Mouse (Mus musculus) limb, embryonic 15.5 days (tissue): ENCODE measurements around the gene Haspin. TPM values are rescaled to one million over a fixed set of nuclear protein-coding genes. Genes with fewer than 3 reads are reported as not detected.
A peak's percentile ranks its signal among the peaks of the same experiment; 100 is the strongest.
"Not testable (repeated sequence)": the region's sequence is repeated elsewhere in the genome, so short reads cannot be mapped to it uniquely, and the experiment has no call there.

Source experiments
- ATAC-seq: fragments of 200-750 bp; cut with Nextera tagmentation; 2 replicates; pipeline ENCODE4 v1.8.0; 2017; ENCODE audit warnings: low read depth, moderate TSS enrichment; ENCODE audit not compliant: insufficient number of reproducible peaks, low FRiP score, low TSS enrichment
- H3K27ac ChIP-seq: fragments of 300-500 bp; sonication (generic); 2 replicates; pipeline ENCODE4 v1.5.1; 2015; ENCODE audit warnings: moderate library complexity, mild to moderate bottlenecking, inconsistent platforms
- H3K27me3 ChIP-seq: fragments of 300-500 bp; sonication (generic); 2 replicates; pipeline ENCODE4 v1.6.1; 2015; ENCODE audit warnings: inconsistent platforms
- H3K36me3 ChIP-seq: fragments of 300-500 bp; sonication (generic); 2 replicates; pipeline ENCODE4 v1.6.1; 2015; ENCODE audit warnings: inconsistent platforms
- H3K4me1 ChIP-seq: fragments of 300-500 bp; sonication (generic); 2 replicates; pipeline ENCODE4 v1.6.1; 2015; ENCODE audit warnings: inconsistent platforms
- H3K4me2 ChIP-seq: fragments of 300-500 bp; sonication (generic); 2 replicates; pipeline ENCODE4 v1.6.1; 2015; ENCODE audit warnings: mild to moderate bottlenecking, inconsistent platforms
- H3K4me3 ChIP-seq: fragments of 300-500 bp; sonication (generic); 2 replicates; pipeline ENCODE4 v1.5.1; 2015; ENCODE audit warnings: mild to moderate bottlenecking, inconsistent platforms
- H3K9ac ChIP-seq: fragments of 300-500 bp; sonication (generic); 2 replicates; pipeline ENCODE4 v1.6.1; 2015; ENCODE audit warnings: inconsistent platforms
- H3K9me3 ChIP-seq: fragments of 300-500 bp; sonication (generic); 2 replicates; pipeline ENCODE4 v1.6.1; 2016; ENCODE audit warnings: inconsistent platforms
- WGBS: fragments of 180-500 bp; shearing (Covaris S2); methylation state at CpG from one replicate; pipeline ENCODE4 v1.1.7; 2015; 5-methylcytosine and 5-hydroxymethylcytosine counted together
- polyA plus RNA-seq: library from polyadenylated mRNA; unstranded; fragments of >200 nt; fragmentation: Nextera tagmentation; extraction: Ambion mirVana; gene quantifications from 2 replicates; pipeline ENCODE4 v1.2.1, GENCODE M21; 2015

Haspin gene
- polyA plus RNA-seq, 1 experiment from 2014 or later, result 11.0 TPM

- Histone ChIP-seq H3K9me3 (no peaks in the 10 kb centered on the region), H3K4me3 (peak overlapping the region; percentile 66), H3K4me2 (peak overlapping the region; percentile 85), H3K27ac (no peak overlapping the region), H3K9ac (no peak overlapping the region), H3K4me1 (peaks cover 31% of the 10 kb centered on the region), H3K27me3 (no peaks in the 10 kb centered on the region), H3K36me3 (0 out of 2 replicates have a peak, but pooled peaks cover 6% of the 10 kb centered on the region)
- 76% methylated on average over 6 of the region's 6 CpGs for WGBS
- ATAC-seq, result no peak
These were observed 1.5 kb downstream of the Haspin start for GRCm38 (mm10) chr11:73136587-73136986.

GRCm38 (mm10) chr11:73134222-73134621 is 3.9 kb downstream of the Haspin start:
- no peak overlapping the region for H3K27ac ChIP-seq
- H3K9ac ChIP-seq, result no peak overlapping the region
- no peak for ATAC-seq
- WGBS, result 44% methylated on average over 5 of the region's 5 CpGs
- H3K36me3 ChIP-seq, result 0 out of 2 replicates have a peak, but pooled peaks cover 13% of the 10 kb centered on the region
- H3K27me3 ChIP-seq, result no peaks in the 10 kb centered on the region
- H3K4me1 ChIP-seq, result peaks cover 31% of the 10 kb centered on the region
- no peak overlapping the region; the same call in 1 of the 2 replicates for H3K4me2 ChIP-seq
- H3K9me3 ChIP-seq, result no peaks in the 10 kb centered on the region
- H3K4me3 ChIP-seq, result no peak overlapping the region

GRCm38 (mm10) chr11:73132999-73133398 is 5.1 kb downstream of the Haspin start:
- H3K27ac ChIP-seq, result no peak overlapping the region
- H3K36me3 ChIP-seq, result 0 out of 2 replicates have a peak, but pooled peaks cover 13% of the 10 kb centered on the region
- WGBS, result 91% methylated on average over 6 of the region's 6 CpGs
- peaks cover 31% of the 10 kb centered on the region for H3K4me1 ChIP-seq
- no peak overlapping the region for H3K4me3 ChIP-seq
- H3K9ac ChIP-seq, result no peak overlapping the region
- H3K27me3 ChIP-seq, result no peaks in the 10 kb centered on the region
- H3K9me3 ChIP-seq, result no peaks in the 10 kb centered on the region
- no peak for ATAC-seq
- H3K4me2 ChIP-seq, result no peak overlapping the region

GRCm38 (mm10) chr11:73131020-73131419 is 7.1 kb downstream of the Haspin start:
- Histone ChIP-seq H3K9me3 (no peaks in the 10 kb centered on the region), H3K4me1 (peaks cover 13% of the 10 kb centered on the region), H3K4me2 (no peak overlapping the region), H3K36me3 (0 out of 2 replicates have a peak, but pooled peaks cover 13% of the 10 kb centered on the region), H3K9ac (no peak overlapping the region), H3K27me3 (no peaks in the 10 kb centered on the region), H3K4me3 (no peak overlapping the region), H3K27ac (no peak overlapping the region)
- 68% methylated on average over 7 of the region's 7 CpGs for WGBS
- no peak for ATAC-seq

- 95% methylated on average over 6 of the region's 6 CpGs for WGBS
- 0 out of 2 replicates have a peak, but pooled peaks cover 6% of the 10 kb centered on the region for H3K36me3 ChIP-seq
- no peak for ATAC-seq
These were observed 11.6 kb downstream of the Haspin start for GRCm38 (mm10) chr11:73126495-73126894.

GRCm38 (mm10) chr11:73111414-73111813 is 26.7 kb downstream of the Haspin start:
- H3K4me1 ChIP-seq, result no peaks in the 10 kb centered on the region
- no peak overlapping the region for H3K4me2 ChIP-seq
- no peak for ATAC-seq
- 55% methylated on average over 6 of the region's 6 CpGs for WGBS
- H3K4me3 ChIP-seq, result no peak overlapping the region
- no peaks in the 10 kb centered on the region for H3K9me3 ChIP-seq
- no peak overlapping the region for H3K27ac ChIP-seq
- no peaks in the 10 kb centered on the region for H3K36me3 ChIP-seq
- H3K27me3 ChIP-seq, result no peaks in the 10 kb centered on the region
- no peak overlapping the region for H3K9ac ChIP-seq

More at GRCm38 (mm10) chr11:73126495-73126894, 11.6 kb downstream of the Haspin start:
- H3K27me3 ChIP-seq, result no peaks in the 10 kb centered on the region
- no peaks in the 10 kb centered on the region for H3K9me3 ChIP-seq
- H3K4me2 ChIP-seq, result no peak overlapping the region
- H3K27ac ChIP-seq, result no peak overlapping the region
- no peaks in the 10 kb centered on the region for H3K4me1 ChIP-seq
- H3K4me3 ChIP-seq, result no peak overlapping the region
- H3K9ac ChIP-seq, result no peak overlapping the region

GRCm38 (mm10) chr11:73109941-73110340 is 28.2 kb downstream of the Haspin start:
- no peaks in the 10 kb centered on the region for H3K9me3 ChIP-seq
- H3K4me3 ChIP-seq, result no peak overlapping the region
- H3K36me3 ChIP-seq, result no peaks in the 10 kb centered on the region
- no peaks in the 10 kb centered on the region for H3K27me3 ChIP-seq
- H3K4me2 ChIP-seq, result no peak overlapping the region
- no peak for ATAC-seq
- H3K4me1 ChIP-seq, result no peaks in the 10 kb centered on the region
- no peak overlapping the region for H3K27ac ChIP-seq
- no peak overlapping the region for H3K9ac ChIP-seq
- 94% methylated on average over 3 of the region's 3 CpGs for WGBS

- Histone ChIP-seq H3K9ac (no peak overlapping the region), H3K9me3 (no peaks in the 10 kb centered on the region), H3K27ac (no peak overlapping the region), H3K36me3 (no peaks in the 10 kb centered on the region), H3K4me3 (no peak overlapping the region), H3K4me1 (no peaks in the 10 kb centered on the region), H3K4me2 (no peak overlapping the region), H3K27me3 (no peaks in the 10 kb centered on the region)
- no peak for ATAC-seq
- WGBS, result 70% methylated on average over 14 of the region's 14 CpGs
These were observed 29.0 kb downstream of the Haspin start for GRCm38 (mm10) chr11:73108898-73109625.

GRCm38 (mm10) chr11:73108195-73108897 is 29.7 kb downstream of the Haspin start:
- H3K27me3 ChIP-seq, result no peaks in the 10 kb centered on the region
- H3K9me3 ChIP-seq, result no peaks in the 10 kb centered on the region
- no peaks in the 10 kb centered on the region for H3K4me1 ChIP-seq
- H3K4me2 ChIP-seq, result no peak overlapping the region
- no peak overlapping the region for H3K27ac ChIP-seq
- H3K9ac ChIP-seq, result no peak overlapping the region
- H3K36me3 ChIP-seq, result no peaks in the 10 kb centered on the region
- H3K4me3 ChIP-seq, result no peak overlapping the region
- ATAC-seq, result no peak
- 58% methylated on average over 5 of the region's 5 CpGs for WGBS

- not testable (repeated sequence) for H3K4me3 ChIP-seq, H3K27ac ChIP-seq, H3K36me3 ChIP-seq, H3K4me2 ChIP-seq, H3K9ac ChIP-seq, H3K27me3 ChIP-seq, ATAC-seq, H3K9me3 ChIP-seq, H3K4me1 ChIP-seq
- 51% methylated on average over 3 of the region's 3 CpGs for WGBS
These were observed 30.7 kb downstream of the Haspin start for GRCm38 (mm10) chr11:73107358-73107757.

GRCm38 (mm10) chr11:73105246-73105645 is 32.8 kb downstream of the Haspin start:
- Histone ChIP-seq H3K27ac (no peak overlapping the region), H3K4me3 (no peak overlapping the region), H3K9ac (no peak overlapping the region), H3K4me2 (no peak overlapping the region), H3K4me1 (no peaks in the 10 kb centered on the region), H3K36me3 (no peaks in the 10 kb centered on the region), H3K27me3 (no peaks in the 10 kb centered on the region), H3K9me3 (no peaks in the 10 kb centered on the region)
- 53% methylated on average over 3 of the region's 3 CpGs for WGBS
- no peak for ATAC-seq

GRCm38 (mm10) chr11:73101308-73101707 is 36.8 kb downstream of the Haspin start:
- Histone ChIP-seq H3K36me3 (no peaks in the 10 kb centered on the region), H3K4me2 (no peak overlapping the region), H3K27me3 (no peaks in the 10 kb centered on the region), H3K4me1 (0 out of 2 replicates have a peak, but pooled peaks cover 2% of the 10 kb centered on the region), H3K9me3 (no peaks in the 10 kb centered on the region), H3K4me3 (no peak overlapping the region), H3K27ac (no peak overlapping the region), H3K9ac (no peak overlapping the region)
- no peak for ATAC-seq
- WGBS, result 83% methylated on average over 4 of the region's 4 CpGs
